Mouse (Mus musculus) adrenal gland, postnatal 0 days (tissue): Measurements from ENCODE around the gene Aph1a. TPM values are rescaled to one million over a fixed set of nuclear protein-coding genes. Genes with fewer than 3 reads are reported as not detected.

ENCODE experiments used
- polyA plus RNA-seq: library from polyadenylated mRNA; unstranded; fragments of >200 nt; fragmentation: Nextera tagmentation; extraction: Ambion mirVana; gene quantifications from 2 replicates; pipeline ENCODE4 v1.2.1, GENCODE M21; 2015

The Aph1a gene
- 27.3 and 44.6 TPM in 2 replicates for polyA plus RNA-seq

GRCm38 (mm10) chr3:95893606-95894316 is at the start of gene Aph1a:
Gene Aph1a, plus strand, starts transcription at chr3:95893969.

GRCm38 (mm10) chr3:95855502-95856089 is 38.2 kb upstream of the Aph1a start, which contains the start of gene Prpf3:
Gene Prpf3, minus strand, starts transcription at chr3:95855885.

GRCm38 (mm10) chr3:95871392-95871867 is 22.3 kb upstream of the Aph1a start, which contains the start of gene Mrps21:
Gene Mrps21, minus strand, starts transcription at chr3:95871519.

GRCm38 (mm10) chr3:95881979-95882815 is 11.6 kb upstream of the Aph1a start, which contains the start of gene Ciart:
Gene Ciart, minus strand, starts transcription at chr3:95882251.

GRCm38 (mm10) chr3:95891211-95892065 is 2.3 kb upstream of the Aph1a start, which contains the start of gene BC028528:
Gene BC028528, minus strand, starts transcription at chr3:95892005.

GRCm38 (mm10) chr3:95904568-95904967 is 10.8 kb downstream of the Aph1a start, which contains the start of gene Car14:
Gene Car14, minus strand, starts transcription at chr3:95904691.

GRCm38 (mm10) chr3:95928658-95929503 is 35.1 kb downstream of the Aph1a start, which contains the start of gene Anp32e:
Gene Anp32e, plus strand, starts transcription at chr3:95929246.

Other genes with a start within 250 kb of the Aph1a start
- gene Mcl1, start 235.2 kb upstream of the Aph1a start, polyA plus RNA-seq, result 79.8 and 89.8 TPM in 2 replicates
- gene Adamtsl4, start 206.1 kb upstream of the Aph1a start, polyA plus RNA-seq, result 9.6 and 14.0 TPM in 2 replicates
- 338 and 413 TPM in 2 replicates for gene Ecm1, start 154.4 kb upstream of the Aph1a start, polyA plus RNA-seq
- gene Tars2, start 133.8 kb upstream of the Aph1a start, polyA plus RNA-seq, result 23.1 and 33.9 TPM in 2 replicates
- gene Rprd2, start 75.1 kb upstream of the Aph1a start, polyA plus RNA-seq, result 15.8 and 21.5 TPM in 2 replicates
- gene Prpf3, start 38.1 kb upstream of the Aph1a start, polyA plus RNA-seq, result 12.8 and 15.7 TPM in 2 replicates
- 417 and 460 TPM in 2 replicates for gene Mrps21, start 22.4 kb upstream of the Aph1a start, polyA plus RNA-seq
- gene Ciart, start 11.7 kb upstream of the Aph1a start, polyA plus RNA-seq, result 1.6 TPM in 2 replicates
- 32.2 and 76.3 TPM in 2 replicates for gene BC028528, start 2.0 kb upstream of the Aph1a start, polyA plus RNA-seq
- 1.1 and 1.3 TPM in 2 replicates for gene Car14, start 10.7 kb downstream of the Aph1a start, polyA plus RNA-seq
- gene Anp32e, start 35.3 kb downstream of the Aph1a start, polyA plus RNA-seq, result 65.3 and 81.3 TPM in 2 replicates
- gene Plekho1, start 102.0 kb downstream of the Aph1a start, polyA plus RNA-seq, result 25.3 and 38.4 TPM in 2 replicates
- 44.5 and 48.8 TPM in 2 replicates for gene Vps45, start 164.5 kb downstream of the Aph1a start, polyA plus RNA-seq
- gene Otud7b, start 210.6 kb downstream of the Aph1a start, polyA plus RNA-seq, result 10.6 and 16.1 TPM in 2 replicates